Mouse (Mus musculus) spleen, postnatal 14 days (tissue): ENCODE results near the gene Tatdn2.
A peak's percentile ranks its signal among the peaks of the same experiment; 100 is the strongest.
"Not testable (repeated sequence)": the region's sequence is repeated elsewhere in the genome, so short reads cannot be mapped to it uniquely, and the experiment has no call there.

Experiments used
- DNase-seq, 2 experiments: peaks; one replicate each; pipeline ENCODE4 v3.0.0; 2021 to 2022; ENCODE audit warnings: low spot score in 2 of 2

Gene Tatdn2

DNA sequence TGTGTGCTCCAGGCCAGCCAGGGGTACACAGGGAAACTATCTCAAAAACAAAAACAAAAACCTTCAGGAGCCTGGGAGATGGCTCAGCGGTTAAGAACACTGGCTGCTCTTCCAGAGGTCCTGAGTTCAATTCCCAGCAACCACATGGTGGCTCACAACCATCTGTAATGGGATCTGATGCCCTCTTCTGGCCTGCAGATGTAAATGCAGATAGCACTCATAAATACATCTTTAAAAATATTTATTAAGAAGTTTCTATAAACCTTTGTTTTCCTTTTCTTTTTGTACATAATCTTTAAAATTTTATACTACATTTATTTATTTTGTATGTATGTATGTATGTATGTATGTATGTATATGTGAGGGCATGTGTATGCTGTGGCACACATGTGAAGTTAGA, 24.8 kb upstream of the Tatdn2 start:
- not testable (repeated sequence) for DNase-seq

DNA sequence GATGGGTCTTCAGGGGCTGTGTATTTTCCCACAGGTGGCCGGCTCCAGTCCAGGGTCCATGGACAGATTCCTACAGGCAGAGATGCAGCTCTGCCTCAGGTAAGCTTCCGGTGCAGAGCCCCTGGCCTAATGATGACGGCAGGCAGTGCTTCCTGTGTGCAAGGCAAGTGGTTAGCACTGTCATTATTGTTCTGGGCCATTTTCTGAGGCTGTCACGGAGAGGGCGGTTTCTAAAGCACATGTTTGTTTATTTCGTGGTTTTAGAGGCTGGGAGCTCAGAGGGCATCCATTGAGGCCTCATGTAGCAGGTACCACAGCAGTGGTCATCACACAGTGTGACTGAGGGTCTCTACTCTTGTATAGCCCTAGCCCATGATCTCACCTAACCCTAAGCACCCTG, 23.9 kb upstream of the Tatdn2 start:
- DNase-seq = no peak

DNA sequence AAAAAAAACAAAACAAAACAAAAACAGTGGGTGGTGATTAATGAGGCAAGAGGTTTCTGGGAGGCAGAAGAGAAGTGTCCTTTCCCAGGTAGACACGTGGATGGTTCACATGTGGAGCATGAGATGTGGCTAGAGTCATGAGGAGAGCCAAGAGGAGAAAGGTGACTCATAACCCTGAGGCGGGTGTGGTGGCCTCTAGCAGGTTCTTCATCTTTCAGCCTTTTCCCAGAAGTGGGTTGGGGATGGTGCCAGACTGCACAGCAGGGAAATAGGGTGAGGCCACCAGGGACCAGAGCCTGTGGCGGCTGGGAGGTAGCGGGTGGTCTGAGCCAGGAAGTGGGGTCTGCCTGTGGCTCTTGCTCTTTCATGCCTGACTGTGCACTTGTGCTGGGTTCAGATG, 21.6 kb upstream of the Tatdn2 start:
- no peak for DNase-seq

DNA sequence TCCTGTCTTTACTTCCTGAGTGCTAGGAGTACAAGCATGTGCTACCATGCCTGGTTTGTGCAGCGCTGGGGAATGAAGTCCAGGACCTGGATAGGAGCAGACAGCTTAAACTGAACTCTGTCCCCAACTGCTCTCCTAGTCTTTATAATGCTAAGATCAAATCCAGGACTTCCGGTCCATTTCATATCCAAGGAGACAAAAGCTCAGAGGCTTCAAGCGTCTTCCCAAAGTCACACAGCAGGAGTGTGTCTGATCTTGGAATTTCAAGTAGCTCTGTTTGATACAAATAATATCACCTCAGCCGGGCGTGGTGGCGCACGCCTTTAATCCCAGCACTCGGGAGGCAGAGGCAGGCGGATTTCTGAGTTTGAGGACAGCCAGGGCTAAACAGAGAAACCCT, 20.9 kb upstream of the Tatdn2 start:
- DNase-seq = no peak

DNA sequence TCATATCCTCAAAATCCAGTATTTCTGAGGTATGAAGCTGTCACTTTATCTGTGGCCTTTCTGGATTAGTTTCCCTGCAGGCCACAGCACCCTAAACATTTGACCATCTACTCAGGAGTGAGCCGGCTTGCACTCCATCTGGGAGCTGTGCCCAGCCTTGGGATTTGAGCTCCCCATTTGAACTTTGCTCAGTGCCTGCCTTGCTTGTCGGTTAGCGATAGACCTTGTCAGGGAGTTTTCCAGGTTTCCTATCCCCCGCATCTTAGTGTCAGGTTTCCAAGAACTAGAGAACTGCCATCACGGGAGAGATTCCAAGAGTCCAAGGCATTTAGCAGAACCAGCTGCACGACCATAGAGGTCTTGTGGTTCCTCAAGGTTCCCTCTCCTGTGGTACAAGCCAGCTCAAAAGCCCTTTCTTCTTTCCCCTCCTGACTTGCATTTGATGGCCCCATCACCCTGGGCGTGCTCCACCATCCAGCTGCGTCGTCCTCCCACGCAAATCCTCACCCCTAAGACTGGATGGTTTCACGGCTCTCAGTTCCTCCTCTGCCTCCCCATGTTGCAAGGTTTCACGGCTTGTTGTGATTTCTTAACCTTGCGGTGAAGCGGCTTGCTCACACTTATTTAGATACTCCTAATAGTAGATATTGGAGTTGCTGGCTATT, 19.6 kb upstream of the Tatdn2 start:
- DNase-seq = no peak

DNA sequence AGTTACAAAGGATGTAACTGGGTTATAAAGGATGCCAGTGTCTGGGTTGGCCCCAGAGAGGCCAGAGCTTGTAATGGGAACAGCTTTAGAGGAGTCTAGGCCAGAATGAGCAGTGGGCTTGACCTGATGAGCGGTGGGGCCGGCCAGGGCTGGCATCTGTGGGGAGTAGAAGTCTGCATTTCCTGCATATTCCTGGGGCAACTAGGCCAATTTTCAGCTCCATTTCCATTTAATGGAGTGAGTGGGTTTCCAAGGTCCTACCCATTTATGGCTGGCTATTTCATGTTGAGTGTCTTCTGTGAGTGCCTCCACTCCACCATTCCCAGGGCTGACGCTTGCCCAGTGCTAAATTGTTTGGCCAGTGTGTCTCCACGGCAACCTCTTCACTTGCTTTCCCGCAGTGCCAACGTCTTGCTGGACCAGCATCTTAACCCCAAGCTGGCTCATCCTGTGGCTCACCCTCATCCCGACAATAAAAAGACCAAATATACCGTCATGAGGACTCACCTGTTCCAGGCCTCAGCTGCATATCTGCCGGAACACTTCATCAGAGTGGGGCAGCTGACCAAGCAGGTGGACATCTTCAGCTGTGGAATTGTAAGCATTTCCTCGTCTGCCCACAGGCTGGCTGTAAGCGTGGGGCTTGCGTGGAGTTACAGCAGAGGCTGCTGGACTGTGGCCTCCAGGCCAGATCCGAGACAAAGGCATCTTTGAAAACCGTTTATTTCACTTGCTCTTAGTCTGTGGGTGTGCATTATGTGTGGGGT, 18.4 kb upstream of the Tatdn2 start:
- no peak for DNase-seq

DNA sequence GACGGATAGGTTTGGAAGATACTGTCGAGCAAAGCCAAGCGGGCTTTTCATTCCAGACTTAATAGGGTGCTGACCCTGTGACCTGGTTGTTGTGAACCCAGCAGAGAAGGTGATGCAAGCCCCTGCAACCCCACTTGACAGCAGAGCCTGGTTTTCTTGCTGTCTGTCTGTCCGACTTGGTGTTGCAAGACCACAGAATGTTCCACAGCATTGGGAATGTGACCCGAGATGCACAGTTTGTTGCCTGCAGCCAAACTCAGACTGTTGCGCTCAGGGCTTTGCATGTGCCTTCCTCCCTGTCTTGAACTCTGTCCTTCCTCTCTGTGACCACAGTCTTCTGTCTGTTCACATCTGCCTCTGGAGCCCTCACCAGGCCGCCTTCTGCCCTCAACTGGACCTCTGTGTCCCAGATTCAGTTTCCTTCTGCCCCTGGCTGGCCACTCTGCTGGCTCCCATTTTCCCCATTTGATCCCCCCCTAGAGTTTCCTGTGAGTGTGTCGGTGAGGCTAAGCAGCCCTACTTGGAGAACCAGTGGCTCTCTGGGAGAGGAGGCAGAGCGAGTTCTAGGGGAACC, 16.8 kb upstream of the Tatdn2 start:
- no peak for DNase-seq

DNA sequence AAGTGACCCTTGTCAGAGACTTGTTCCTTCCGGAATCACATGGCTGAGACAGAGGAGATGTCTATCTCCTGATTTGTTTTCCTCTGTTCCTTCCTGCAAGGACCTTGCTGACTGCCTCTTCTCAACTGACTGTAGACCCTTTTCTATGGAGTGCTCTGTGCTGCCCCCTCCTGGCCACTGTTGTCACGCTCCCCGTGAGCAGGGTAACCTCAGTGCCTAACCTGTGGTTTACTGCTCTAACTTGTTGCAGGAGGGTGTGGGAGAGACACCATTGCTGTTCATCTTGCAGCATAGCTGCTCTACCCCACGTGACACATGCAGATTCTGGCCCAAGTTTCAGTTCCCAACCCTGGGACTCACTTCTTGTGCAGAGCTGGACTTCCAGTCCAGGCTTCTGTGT, 15.6 kb upstream of the Tatdn2 start:
- peak; percentile 80 to 88 for DNase-seq

DNA sequence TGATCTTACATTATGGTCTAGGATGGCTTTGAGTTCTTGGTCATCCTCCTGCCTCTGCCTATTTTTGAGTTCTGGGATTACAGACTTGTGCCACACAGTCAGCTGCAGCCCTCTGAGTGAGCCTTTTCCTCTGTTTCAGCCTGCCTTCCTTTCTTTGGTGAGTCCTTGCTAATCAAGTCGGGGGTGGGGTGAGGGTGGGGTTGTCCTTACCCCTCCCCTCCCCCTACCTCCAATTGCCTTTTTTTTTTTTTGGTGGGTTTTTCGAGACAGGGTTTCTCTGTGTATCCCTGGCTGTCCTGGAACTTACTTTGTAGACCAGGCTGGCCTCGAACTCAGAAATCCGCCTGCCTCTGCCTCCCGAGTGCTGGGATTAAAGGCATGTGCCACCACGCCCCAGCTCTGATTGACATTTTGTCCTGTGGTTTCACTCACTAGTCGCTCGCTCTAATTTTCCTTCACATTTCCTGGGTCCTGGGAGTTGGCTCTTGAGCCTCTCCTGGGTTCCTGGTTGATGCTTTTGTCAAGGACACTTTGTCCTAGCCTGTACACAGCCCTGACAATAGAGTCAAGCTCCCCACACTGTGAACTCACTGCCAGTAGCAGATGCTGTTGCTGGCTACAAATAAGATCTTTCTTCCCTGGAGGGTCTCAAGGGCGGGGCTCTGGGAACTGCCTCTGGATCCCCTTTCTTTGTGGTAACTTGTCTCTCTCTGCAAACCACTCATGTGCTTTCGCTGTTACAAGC, 13.6 kb upstream of the Tatdn2 start:
- no peak for DNase-seq

DNA sequence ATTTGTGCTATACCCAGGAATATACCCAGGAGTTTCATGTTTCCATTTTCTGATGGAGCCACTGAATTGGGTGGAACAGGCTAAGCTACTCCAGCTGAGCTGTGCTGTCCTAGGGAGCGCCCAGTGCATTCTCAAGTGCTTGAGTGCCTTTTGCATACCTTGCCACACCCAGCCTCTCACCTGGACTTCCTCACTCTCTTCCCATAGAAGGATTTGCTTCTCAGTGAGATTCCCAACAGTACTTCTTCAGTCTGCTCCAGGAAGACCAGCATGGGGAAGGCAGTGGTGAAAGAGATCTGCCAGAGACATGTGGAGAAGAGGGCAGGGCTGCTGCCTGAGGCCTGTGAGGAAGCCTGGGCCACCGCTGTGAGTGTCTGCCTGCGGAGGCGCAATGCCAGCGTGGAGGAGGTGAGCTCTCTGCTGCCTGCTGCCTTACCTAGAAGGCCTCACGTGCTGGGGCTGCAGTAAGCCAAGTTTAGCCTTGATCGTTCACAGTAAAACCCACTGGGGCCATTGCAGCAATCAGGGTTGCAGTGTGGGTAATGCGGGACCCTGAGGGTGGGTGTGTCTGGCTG, 10.2 kb upstream of the Tatdn2 start:
- DNase-seq = no peak

DNA sequence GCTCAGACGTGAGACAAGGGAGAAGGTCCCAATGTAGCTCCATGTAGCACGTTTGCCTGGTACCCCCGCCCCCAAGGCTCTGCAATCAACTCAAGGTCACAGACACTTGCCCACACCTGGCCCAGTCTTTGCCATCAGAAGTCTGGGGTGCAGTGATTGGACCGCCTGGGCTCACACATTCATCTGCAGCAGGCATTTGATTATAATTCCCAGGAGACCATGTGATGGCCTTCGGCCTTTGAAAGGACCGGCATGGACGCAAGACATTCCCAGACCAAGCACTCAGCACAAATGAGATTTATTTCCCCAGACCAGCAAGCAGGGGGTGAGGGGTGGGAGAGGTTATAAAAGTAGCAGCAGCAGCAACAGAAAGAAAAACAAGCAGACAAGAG, 6.8 kb upstream of the Tatdn2 start:
- DNase-seq = no peak

DNA sequence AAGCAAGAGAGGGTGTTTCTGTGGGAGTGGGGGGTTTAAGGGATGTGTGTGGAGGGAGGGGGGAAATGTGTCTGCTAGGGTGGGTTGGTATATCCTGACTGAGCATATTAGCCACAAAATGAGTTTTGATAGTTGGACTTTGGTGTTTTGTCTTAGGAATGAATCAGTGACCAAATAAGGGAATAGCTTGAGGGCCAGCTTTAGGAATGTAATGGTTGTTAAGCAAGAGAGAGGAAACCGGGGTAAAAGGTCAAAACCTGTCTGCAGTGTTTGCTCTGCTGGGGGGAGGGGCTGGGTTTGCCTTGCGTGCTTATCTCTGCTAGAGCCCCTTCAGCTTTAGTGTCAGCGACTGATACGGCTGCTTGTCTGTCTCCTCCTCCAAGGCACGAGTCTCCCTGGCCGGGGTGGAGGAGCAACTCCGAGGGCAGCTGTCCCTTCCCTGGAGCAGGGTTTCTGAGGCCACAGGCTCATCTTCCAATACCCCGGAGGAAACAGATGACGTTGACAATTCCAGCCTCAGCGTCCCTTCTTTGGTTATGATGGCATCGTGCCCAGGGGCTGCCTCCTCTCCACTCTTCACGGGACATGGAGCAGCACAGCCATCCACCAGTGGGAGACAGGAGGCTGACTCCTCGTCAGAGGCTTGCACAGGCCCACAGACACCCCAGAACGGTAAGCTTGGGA, 6.3 kb upstream of the Tatdn2 start:
- peak; percentile 26 to 35 for DNase-seq

DNA sequence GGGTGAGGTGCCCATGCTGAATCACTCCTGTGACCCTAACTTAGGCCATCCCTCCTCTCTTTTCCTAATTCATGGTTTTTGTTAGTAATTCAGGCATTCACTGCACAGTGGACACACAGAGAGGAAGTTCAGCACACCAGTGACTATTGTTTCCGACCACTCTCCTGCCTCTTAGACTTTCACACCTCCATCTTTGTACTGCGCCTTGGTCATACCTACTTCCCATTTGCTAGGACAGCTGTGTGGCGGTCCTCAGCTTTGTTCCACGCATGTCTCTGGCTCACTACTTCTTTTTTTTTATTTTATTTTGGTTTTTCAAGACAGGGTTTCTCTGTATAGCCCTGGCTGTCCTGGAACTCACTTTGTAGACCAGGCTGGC, 5.8 kb upstream of the Tatdn2 start:
- no peak for DNase-seq

DNA sequence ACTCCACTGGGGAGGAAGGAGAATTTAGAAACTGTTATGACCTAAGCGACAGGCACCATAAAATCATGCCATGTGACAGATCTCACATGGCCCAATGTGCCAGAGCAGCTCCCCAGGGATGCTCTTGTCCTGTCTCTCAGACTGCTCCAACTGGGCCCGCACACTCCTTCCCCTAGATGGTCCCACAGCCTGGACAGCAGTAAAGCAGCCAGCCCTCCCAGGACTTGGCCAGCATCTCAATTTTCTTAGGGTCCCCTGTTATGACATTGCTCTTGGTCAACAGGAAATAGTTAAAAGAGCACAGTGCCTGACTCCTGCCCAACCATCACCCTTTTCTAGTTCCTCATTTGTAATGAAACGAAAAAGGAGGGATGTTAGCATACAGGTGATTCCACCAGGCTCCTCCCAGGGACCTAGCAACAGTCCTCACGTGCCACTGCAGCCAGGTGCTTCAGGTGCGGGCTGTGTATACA, 4.2 kb upstream of the Tatdn2 start:
- DNase-seq = no peak

DNA sequence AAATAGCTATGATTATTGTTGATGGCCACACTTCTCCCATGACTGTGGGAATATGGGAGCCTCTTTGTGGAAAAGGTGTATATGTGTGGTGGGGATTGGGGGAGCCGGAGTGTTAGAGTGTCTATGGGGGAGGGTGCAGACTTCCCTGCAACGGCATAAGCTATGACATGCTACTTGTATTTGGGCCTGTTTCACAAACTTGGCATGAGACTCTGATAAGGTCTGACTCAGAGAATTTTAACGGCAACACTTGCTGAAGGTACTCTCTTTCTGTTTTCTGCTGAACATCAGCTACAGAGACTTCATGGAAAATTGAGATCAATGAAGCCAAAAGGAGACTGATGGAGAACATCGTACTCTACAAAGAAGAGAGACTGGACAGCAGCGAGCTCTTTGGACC, 3.5 kb upstream of the Tatdn2 start:
- no peak for DNase-seq

DNA sequence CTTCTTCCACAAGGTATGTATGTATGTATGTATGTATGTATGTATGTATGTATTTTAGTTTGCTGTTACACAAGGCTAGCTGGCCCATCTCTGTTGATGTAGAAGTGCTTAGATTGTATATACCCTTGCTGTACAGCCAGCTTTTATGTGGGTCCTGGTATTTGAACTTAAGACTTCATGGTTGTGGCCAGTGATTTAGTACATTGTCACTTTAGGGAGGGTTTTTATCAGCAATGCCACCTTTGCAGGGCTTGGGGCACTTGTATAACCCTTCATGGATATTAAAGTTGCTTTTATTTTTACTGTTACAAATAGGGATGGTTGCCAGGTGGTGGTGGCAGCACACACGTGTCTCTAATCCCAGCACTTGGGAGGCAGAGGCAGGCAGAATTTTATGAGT, 1.6 kb upstream of the Tatdn2 start:
- DNase-seq = no peak

DNA sequence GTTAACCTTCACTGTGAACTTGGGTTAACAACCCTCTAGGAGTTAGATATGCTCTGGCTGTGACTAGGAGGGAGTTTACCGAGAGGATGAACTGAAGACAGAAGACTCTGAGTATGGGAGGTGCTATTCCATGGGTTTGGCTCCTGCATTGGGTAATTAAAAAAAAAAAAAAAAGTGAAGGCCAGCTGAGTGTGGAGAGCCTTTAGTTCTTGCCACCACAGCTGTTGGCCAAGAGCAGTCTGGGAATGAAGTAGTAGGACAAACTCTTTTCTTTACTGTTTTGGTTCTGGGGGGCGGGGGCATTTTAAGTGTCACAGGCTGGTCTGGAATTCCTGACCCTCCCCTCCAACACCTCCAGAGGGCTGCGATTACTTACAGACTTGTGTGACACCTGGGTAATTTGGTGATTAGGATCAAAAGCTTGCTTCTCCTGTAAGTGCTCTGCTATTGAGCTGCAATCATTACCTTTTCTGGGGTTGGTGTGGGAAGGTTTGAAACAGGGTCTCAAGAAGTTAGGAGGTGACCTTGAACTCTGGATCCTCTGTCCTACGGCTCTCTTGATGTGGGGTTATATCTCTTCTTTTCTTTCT, 989 bp upstream of the Tatdn2 start:
- DNase-seq = no peak

DNA sequence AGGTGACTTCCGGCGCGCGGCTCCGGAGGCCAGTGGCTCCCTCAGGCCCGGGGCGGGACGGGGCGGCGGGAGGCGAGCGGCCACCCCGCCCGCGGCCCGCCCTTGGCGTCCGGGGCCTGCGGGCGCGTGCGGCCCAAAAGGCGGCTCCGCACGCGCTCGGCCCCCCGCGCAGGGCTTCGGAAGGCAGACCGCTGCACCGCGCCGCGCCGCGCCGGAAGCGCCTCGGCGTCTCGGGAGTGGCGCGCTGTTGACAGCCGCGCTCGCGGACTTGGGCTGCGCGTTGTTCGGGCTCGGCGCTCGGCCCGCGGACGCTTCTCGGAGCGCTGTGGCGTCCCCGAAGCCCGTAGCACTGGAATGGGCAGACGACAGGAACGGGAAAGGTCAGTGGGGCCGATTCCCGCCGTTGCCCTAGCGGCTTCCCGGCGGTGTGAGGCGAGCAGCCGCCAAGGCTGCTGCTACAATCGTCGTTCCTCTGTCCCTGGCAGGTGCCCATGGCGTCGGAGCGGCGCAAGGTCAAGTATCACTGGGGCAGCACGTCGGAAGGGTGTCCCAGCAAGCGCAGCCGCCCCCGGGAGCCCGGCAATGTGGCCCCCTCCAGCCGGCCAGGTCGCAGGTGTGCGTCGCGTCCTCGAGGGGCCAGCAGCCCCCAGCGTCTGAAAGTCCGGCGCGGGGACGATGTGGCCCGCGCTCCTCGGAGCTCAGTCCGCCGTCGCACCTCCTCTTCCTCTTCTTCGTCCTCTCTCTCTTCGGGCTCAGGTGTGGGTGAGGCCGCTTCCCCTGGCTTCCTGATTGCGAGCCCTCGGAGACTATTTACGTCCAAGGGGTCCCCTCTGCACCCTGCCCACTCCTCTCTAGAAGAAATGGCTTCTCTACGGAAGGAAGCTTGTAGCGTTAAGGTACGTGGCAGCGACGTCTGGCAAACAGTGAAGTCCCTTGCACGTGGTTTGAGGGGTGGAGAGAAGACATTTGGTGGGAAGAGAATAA, 664 bp downstream of the Tatdn2 start:
- DNase-seq = peak; percentile 27 to 33

DNA sequence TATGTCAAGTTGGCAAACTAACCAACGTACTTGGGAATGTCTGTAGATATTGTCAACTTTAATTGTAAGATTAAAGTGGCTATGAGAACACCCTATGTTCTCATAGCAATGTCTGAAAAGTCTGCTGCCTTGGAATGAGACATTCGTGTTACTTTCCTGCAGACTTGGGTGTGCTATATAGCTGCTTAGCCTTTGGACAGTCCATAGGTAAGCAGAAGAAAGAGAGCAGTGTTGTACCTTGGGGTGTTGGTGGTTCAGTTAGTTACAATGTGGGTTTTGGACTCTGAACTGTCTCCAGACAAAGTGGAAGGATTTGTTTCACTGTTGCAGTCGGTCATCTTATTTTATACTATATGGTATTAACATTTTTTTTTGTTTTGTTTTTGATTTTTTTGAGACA, 15.9 kb downstream of the Tatdn2 start:
- no peak for DNase-seq

DNA sequence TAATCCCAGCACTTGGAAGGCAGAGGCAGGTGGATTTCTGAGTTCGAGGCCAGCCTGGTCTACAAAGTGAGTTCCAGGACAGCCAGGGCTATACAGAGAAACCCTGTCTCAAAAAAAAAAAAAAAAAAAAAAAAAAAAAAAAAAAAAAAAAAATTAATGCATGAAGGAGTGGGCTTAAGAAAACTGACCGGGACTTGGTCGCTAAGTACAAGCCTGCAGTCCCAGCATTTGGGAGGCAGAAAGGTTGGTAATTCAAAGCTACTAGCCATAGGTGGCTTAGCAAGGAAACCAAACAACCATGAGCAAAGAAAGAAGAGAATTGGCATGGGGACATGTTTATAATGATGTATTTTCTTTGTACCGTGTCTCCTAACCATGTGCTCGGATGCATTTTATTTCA, 16.5 kb downstream of the Tatdn2 start:
- DNase-seq = not testable (repeated sequence)
